Mouse (Mus musculus) neural tube, embryonic 14.5 days (tissue): ENCODE results near the gene Gm20532. TPM values are rescaled to one million over a fixed set of nuclear protein-coding genes. Genes with fewer than 3 reads are reported as not detected.

Source experiments
- ATAC-seq: fragments of 200-750 bp; cut with Nextera tagmentation; 2 replicates; pipeline ENCODE4 v1.8.0; 2017; ENCODE audit warnings: low read depth, mild to moderate bottlenecking, moderate TSS enrichment, moderate library complexity
- H3K27ac ChIP-seq: fragments of 300-500 bp; sonication (generic); 2 replicates; pipeline ENCODE4 v1.5.1; 2014; ENCODE audit warnings: low read depth, mild to moderate bottlenecking, control low read depth, low read length, moderate library complexity, mixed read lengths
- H3K27me3 ChIP-seq: fragments of 300-500 bp; sonication (generic); 2 replicates; pipeline ENCODE4 v1.6.1; 2014; ENCODE audit warnings: low read length; ENCODE audit not compliant: control insufficient read depth, insufficient read depth
- H3K36me3 ChIP-seq: fragments of 300-500 bp; sonication (generic); 2 replicates; pipeline ENCODE4 v1.6.1; 2014; ENCODE audit warnings: low read length, mixed read lengths; ENCODE audit not compliant: control insufficient read depth, insufficient read depth
- H3K4me1 ChIP-seq: fragments of 300-500 bp; sonication (generic); 2 replicates; pipeline ENCODE4 v1.6.1; 2014; ENCODE audit warnings: low read length; ENCODE audit not compliant: control insufficient read depth, insufficient read depth
- H3K4me2 ChIP-seq: fragments of 300-500 bp; sonication (generic); 2 replicates; pipeline ENCODE4 v1.6.1; 2014; ENCODE audit warnings: mild to moderate bottlenecking, low read depth, low read length, control low read depth
- H3K4me3 ChIP-seq: fragments of 300-500 bp; sonication (generic); 2 replicates; pipeline ENCODE4 v1.5.1; 2014; ENCODE audit warnings: low read depth, low read length, control low read depth, mixed read lengths
- H3K9ac ChIP-seq: fragments of 300-500 bp; sonication (generic); replicated peaks from 2 replicates; pipeline ENCODE4 v1.6.1; 2014; ENCODE audit warnings: low read depth, mild to moderate bottlenecking, control low read depth, low read length, mixed read lengths
- H3K9me3 ChIP-seq: fragments of 300-500 bp; sonication (generic); 2 replicates; pipeline ENCODE4 v1.6.1; 2016; ENCODE audit warnings: low read length; ENCODE audit not compliant: control insufficient read depth
- WGBS: fragments of 180-500 bp; shearing (Covaris S2); extraction: QIAGEN DNeasy Blood & Tissue Kit; methylation state at CpG from one replicate; pipeline ENCODE4 v1.1.7; 2014; 5-methylcytosine and 5-hydroxymethylcytosine counted together
- polyA plus RNA-seq: library from polyadenylated mRNA; unstranded; fragments of >200 nt; fragmentation: Nextera tagmentation; extraction: Ambion mirVana; gene quantifications from 2 replicates; pipeline ENCODE4 v1.2.1, GENCODE M21; 2014

Gm20532 gene
- polyA plus RNA-seq, 1 experiment from 2014 or later, result not detected

DNA sequence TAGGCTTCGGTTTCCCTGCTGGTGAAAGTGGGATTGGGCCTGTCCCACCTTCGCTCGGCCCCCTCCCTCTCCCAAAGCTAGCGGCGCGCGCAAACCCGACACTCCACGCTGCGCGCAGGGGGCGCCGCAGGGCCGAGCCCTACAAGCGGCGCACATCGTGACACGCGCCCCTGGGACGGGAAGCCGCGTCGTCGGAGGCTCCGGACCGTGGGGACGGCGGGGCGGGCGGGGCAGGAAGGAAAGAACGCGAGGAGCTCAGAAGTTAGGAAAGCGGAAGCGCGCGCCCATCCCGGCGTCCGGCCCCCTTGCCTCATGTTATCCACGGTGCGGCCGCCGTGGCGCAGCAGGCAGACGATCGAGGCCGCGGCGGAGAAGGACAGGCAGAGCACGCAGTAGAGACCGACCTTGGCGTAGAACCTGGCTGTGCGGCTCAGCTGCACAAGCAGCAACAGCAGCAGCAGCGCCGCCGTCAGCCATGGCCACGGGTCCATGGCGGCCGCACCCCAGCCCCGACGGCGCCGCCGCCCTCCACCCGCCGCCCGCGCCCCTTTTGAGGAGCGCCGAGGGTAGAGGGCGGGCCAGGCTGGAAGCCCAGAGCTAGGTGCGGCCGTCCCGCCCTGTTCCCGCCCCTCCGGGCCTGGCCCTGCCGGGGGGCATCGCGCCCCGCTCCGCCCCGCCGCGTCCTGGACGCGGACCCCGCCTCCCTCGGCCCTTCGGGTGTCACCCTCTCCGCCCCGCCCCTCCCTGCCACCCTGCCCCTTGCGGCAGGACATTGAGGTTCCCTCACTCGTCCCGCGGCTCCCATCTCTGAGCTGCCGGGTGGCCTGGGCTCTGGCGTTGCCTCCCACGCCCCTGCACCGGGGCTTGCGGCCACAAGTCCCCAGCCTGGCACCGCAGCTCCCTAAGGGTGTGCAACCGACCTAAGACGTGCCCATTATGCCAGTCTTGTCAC, 17.6 kb downstream of the Gm20532 start, which contains the start of gene Agpat2:
Gene Agpat2 (minus strand): TSS at position 698 of the 952 bp plus-strand sequence.
- Histone ChIP-seq H3K4me1 (no peaks in the 10 kb centered on the region), H3K27me3 (peaks cover 19% of the 10 kb centered on the region), H3K9me3 (no peaks in the 10 kb centered on the region), H3K27ac (no peak within 1 kb of the TSS), H3K4me3 (peak within 1 kb of the TSS; percentile 44), H3K9ac (peak within 1 kb of the TSS; percentile 55), H3K4me2 (peak within 1 kb of the TSS; percentile 66), H3K36me3 (no peaks in the 10 kb centered on the region)
- WGBS, result under 1% methylated on average over 92 of the region's 103 CpGs
- ATAC-seq, result peak; percentile 64

GRCm38 (mm10) chr2:26605331-26605730, 18.9 kb downstream of the Gm20532 start:
- peaks cover 19% of the 10 kb centered on the region for H3K27me3 ChIP-seq
- no peak for ATAC-seq
- H3K4me3 ChIP-seq, result no peak overlapping the region
- no peak overlapping the region for H3K9ac ChIP-seq
- H3K9me3 ChIP-seq, result no peaks in the 10 kb centered on the region
- WGBS, result 86% methylated on average over 8 of the region's 8 CpGs
- H3K4me1 ChIP-seq, result no peaks in the 10 kb centered on the region
- H3K4me2 ChIP-seq, result no peak overlapping the region
- H3K36me3 ChIP-seq, result no peaks in the 10 kb centered on the region
- H3K27ac ChIP-seq, result no peak overlapping the region

DNA sequence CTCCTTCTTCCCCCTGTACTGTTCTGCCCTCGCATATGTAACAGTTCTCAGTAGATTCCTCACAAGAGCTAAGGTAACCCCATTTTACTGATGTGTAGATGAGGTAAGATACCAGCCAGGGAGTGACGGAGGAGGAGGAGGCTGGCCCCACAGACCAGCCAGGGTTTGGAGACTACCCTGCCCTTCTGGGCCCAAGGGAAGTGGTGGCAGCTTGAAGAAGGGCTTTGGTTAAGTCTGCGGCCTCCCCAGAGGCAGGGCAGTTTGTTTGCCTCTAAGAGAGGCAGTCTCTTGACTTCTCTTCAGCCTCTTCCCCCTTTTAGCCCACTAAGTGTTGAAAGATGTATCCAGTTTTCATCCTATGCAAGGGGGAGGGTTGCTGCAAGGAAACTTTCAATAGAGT, 20.1 kb downstream of the Gm20532 start:
- ATAC-seq, result no peak
- Histone ChIP-seq H3K4me2 (no peak overlapping the region), H3K9ac (no peak overlapping the region), H3K36me3 (no peaks in the 10 kb centered on the region), H3K4me1 (no peaks in the 10 kb centered on the region), H3K9me3 (no peaks in the 10 kb centered on the region), H3K4me3 (no peak overlapping the region), H3K27ac (no peak overlapping the region), H3K27me3 (peaks cover 19% of the 10 kb centered on the region)
- WGBS, result 78% methylated on average over 3 of the region's 3 CpGs

- Histone ChIP-seq H3K27ac (no peak overlapping the region), H3K9me3 (no peaks in the 10 kb centered on the region), H3K27me3 (peaks cover 19% of the 10 kb centered on the region), H3K4me2 (no peak overlapping the region), H3K4me3 (no peak overlapping the region), H3K36me3 (no peaks in the 10 kb centered on the region), H3K4me1 (no peaks in the 10 kb centered on the region), H3K9ac (no peak overlapping the region)
- ATAC-seq, result no peak
- 58% methylated on average over 6 of the region's 6 CpGs for WGBS
Measured at GRCm38 (mm10) chr2:26607056-26607910, 20.8 kb downstream of the Gm20532 start.

- no peak overlapping the region for H3K4me2 ChIP-seq
- no peak overlapping the region for H3K4me3 ChIP-seq
- H3K9ac ChIP-seq, result no peak overlapping the region
- no peak for ATAC-seq
- H3K9me3 ChIP-seq, result no peaks in the 10 kb centered on the region
- no peaks in the 10 kb centered on the region for H3K4me1 ChIP-seq
- H3K27me3 ChIP-seq, result peaks cover 8% of the 10 kb centered on the region
- H3K27ac ChIP-seq, result no peak overlapping the region
- no peaks in the 10 kb centered on the region for H3K36me3 ChIP-seq
Measured at GRCm38 (mm10) chr2:26608781-26609180, 22.3 kb downstream of the Gm20532 start.

DNA sequence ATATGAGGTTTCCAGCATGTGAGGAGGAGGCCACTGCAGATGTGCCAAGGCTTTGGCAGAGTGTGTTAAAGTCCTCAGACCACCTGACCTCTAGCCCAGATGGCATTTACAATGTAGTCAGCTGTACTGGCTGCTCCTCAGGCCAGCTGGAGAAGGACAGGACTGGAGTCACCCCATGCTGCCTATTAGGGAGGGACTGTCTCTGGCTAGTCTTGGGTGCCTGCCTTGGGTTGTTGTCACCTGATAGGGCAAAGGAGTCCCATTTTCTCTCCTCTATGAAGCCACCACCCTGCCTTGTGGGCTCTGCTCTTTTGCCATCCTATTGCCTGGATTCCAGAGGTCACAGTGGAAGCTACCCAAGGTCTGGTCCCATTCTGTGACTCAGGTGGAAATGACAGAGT, 22.8 kb downstream of the Gm20532 start:
- Histone ChIP-seq H3K4me3 (no peak overlapping the region), H3K27me3 (peaks cover 4% of the 10 kb centered on the region), H3K27ac (no peak overlapping the region), H3K4me2 (no peak overlapping the region), H3K9ac (no peak overlapping the region), H3K9me3 (no peaks in the 10 kb centered on the region), H3K4me1 (no peaks in the 10 kb centered on the region), H3K36me3 (no peaks in the 10 kb centered on the region)
- no peak for ATAC-seq

DNA sequence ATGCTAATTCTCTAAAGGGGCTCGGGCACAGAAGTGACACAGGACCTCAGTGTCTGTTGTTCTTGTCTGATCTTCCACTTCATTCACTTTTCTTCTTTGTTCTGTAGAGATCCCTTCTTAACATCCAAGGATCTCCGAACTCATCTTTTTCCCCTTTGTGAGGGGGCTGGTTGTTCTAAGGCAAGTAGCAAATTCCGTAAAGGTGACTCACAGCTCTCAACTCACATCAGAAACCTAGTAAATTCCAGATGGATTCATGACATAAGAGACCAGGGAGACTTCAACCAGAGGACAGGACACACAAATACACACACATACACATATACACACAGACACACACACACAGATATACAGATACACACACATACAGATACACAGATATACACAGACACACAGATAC, 24.1 kb downstream of the Gm20532 start:
- 71% methylated on average over 3 of the region's 3 CpGs for WGBS
- Histone ChIP-seq H3K9me3 (no peaks in the 10 kb centered on the region), H3K36me3 (no peaks in the 10 kb centered on the region), H3K9ac (no peak overlapping the region), H3K4me3 (no peak overlapping the region), H3K4me2 (no peak overlapping the region), H3K4me1 (no peaks in the 10 kb centered on the region), H3K27me3 (no peaks in the 10 kb centered on the region), H3K27ac (no peak overlapping the region)
- ATAC-seq, result no peak

GRCm38 (mm10) chr2:26611054-26611453, 24.6 kb downstream of the Gm20532 start:
- Histone ChIP-seq H3K27ac (no peak overlapping the region), H3K36me3 (no peaks in the 10 kb centered on the region), H3K9ac (no peak overlapping the region), H3K4me2 (no peak overlapping the region), H3K4me1 (no peaks in the 10 kb centered on the region), H3K9me3 (no peaks in the 10 kb centered on the region), H3K27me3 (no peaks in the 10 kb centered on the region), H3K4me3 (no peak overlapping the region)
- no peak for ATAC-seq

DNA sequence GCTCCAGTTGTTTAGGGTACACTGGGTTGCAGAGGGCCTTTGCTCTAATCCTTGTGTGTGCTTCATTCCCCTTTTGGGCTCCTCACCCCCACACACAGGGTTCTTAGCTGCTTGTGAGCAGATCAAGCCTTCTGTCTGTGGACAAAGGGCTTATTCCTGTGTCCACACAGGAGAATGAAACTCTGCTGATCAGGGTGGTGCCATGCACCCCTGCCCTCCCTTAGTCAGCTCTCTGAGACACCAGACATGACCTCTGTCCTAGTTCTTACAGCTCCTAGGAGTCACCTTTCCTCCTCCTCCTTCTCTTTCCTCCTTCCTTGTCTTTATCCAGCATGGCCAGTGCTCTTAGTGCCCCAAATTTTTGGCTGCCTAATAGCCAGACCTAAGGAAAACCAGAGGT, 25.5 kb downstream of the Gm20532 start:
- Histone ChIP-seq H3K9ac (no peak overlapping the region), H3K4me3 (no peak overlapping the region), H3K27me3 (no peaks in the 10 kb centered on the region), H3K4me1 (no peaks in the 10 kb centered on the region), H3K27ac (no peak overlapping the region), H3K9me3 (no peaks in the 10 kb centered on the region), H3K4me2 (no peak overlapping the region), H3K36me3 (no peaks in the 10 kb centered on the region)
- no peak for ATAC-seq
